ENCODE assay signal across 9 mouse cellular contexts in the genomic region with DNA sequence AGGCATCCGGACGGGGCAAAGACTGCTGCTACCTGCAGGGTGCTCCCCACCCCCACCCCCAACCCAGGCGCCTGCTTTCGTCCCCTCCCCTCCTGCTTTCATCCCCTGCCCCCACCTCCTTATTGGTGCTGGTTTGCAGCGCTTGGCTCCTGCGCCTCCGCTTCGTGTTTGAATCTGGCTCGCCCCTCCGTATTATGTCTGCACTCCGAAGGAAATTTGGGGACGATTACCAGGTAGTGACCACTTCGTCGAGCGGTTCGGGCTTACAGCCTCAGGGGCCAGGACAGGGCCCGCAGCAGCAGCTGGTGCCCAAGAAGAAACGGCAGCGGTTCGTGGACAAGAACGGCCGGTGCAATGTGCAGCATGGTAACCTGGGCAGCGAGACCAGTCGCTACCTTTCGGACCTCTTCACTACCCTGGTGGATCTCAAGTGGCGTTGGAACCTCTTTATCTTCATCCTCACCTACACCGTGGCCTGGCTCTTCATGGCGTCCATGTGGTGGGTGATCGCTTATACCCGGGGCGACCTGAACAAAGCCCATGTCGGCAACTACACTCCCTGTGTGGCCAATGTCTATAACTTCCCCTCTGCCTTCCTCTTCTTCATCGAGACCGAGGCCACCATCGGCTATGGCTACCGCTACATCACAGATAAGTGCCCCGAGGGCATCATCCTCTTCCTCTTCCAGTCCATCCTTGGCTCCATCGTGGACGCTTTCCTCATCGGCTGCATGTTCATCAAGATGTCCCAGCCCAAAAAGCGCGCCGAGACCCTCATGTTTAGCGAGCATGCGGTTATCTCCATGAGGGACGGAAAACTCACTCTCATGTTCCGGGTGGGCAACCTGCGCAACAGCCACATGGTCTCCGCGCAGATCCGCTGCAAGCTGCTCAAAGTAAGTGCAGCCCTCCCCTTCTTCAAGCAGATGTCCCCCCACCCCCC. TPM values are rescaled to one million over a fixed set of nuclear protein-coding genes. Genes with fewer than 3 reads are reported as not detected.
DNase-seq lines count a peak whose midpoint lies in the region; ATAC-seq and TF ChIP-seq lines count a peak whose summit lies in the region.
"Had no signal": no experiment of that assay in that cellular context is flagged by ENCODE, and none has a peak within 500 bp of the region (broad histone marks: within the 10 kb centered on the region; RNA-seq: fewer than 3 reads in every experiment).

No protein-coding gene starts in this region.

- no peaks in the 10 kb centered on the region for H3K36me3 ChIP-seq in kidney, embryonic 16.5 days (ENCODE audit: insufficient read depth, low read length)
- H3K36me3 ChIP-seq in hindbrain, embryonic 10.5 days: no peaks in the 10 kb centered on the region
- H3K36me3 ChIP-seq in limb, embryonic 12.5 days: no peaks in the 10 kb centered on the region

- H3K4me3 ChIP-seq in kidney, embryonic 16.5 days (ENCODE audit: low read length): peak overlapping the region; percentile 43
- peak overlapping the region; percentile 59 for H3K4me3 ChIP-seq in hindbrain, embryonic 10.5 days
- peak overlapping the region; percentile 47 for H3K4me3 ChIP-seq in limb, embryonic 12.5 days (replicated peaks)
- peak overlapping the region; percentile 99 for H3K4me3 ChIP-seq in olfactory bulb, adult 2 months (ENCODE audit: insufficient read depth, low read depth, low read length)

- no peak overlapping the region for H3K9ac ChIP-seq in kidney, embryonic 16.5 days (replicated peaks; ENCODE audit: low read length)
- peak overlapping the region; percentile 18; the same call in 1 of the 2 replicates for H3K9ac ChIP-seq in limb, embryonic 12.5 days (replicated peaks)

- peaks cover 21% of the 10 kb centered on the region for H3K4me1 ChIP-seq in kidney, embryonic 16.5 days (ENCODE audit: insufficient read depth, low read length)
- H3K4me1 ChIP-seq in hindbrain, embryonic 10.5 days (replicated peaks): peaks cover 26% of the 10 kb centered on the region
- peaks cover 19% of the 10 kb centered on the region for H3K4me1 ChIP-seq in limb, embryonic 12.5 days (replicated peaks)
- 0 out of 2 replicates have a peak, but pooled peaks cover 6% of the 10 kb centered on the region for H3K4me1 ChIP-seq in olfactory bulb, adult 2 months (ENCODE audit: control insufficient read depth, insufficient read depth, low read length)

- under 1% methylated on average over 51 of the region's 51 CpGs for WGBS in kidney, embryonic 16.5 days
- WGBS in hindbrain, embryonic 10.5 days: under 1% methylated on average over 51 of the region's 51 CpGs
- WGBS in limb, embryonic 12.5 days: 1% methylated on average over 51 of the region's 51 CpGs
- under 1% methylated on average over 51 of the region's 51 CpGs for WGBS in olfactory bulb, adult 2 months

- TF ChIP-seq POLR2A in olfactory bulb, adult 2 months (IDR thresholded peaks at IDR 0.05; ENCODE audit: insufficient read depth, low read depth, low read length): no peak

- peak; percentile 56 for ATAC-seq in kidney, embryonic 16.5 days (ENCODE audit: low FRiP score, low TSS enrichment)
- no peak for ATAC-seq in limb, embryonic 12.5 days (ENCODE audit: insufficient number of reproducible peaks, insufficient read depth, low FRiP score, low TSS enrichment, low read depth)

- intact Hi-C loops in gastrocnemius, postnatal 14 days (cut with DNase I; ENCODE audit: low total_unique reads): no loop called here

- TF ChIP-seq CTCF in olfactory bulb, adult 2 months (IDR thresholded peaks at IDR 0.05; ENCODE audit: insufficient read depth, low read depth, low read length): no peak

- H3K27ac ChIP-seq in kidney, embryonic 16.5 days (ENCODE audit: low read length): no peak overlapping the region
- peak overlapping the region; percentile 50 for H3K27ac ChIP-seq in hindbrain, embryonic 10.5 days
- no peak overlapping the region for H3K27ac ChIP-seq in limb, embryonic 12.5 days
- peak overlapping the region; percentile 95 for H3K27ac ChIP-seq in olfactory bulb, adult 2 months (ENCODE audit: insufficient read depth, low read depth, low read length)

- peak overlapping the region; percentile 59 for H3K4me2 ChIP-seq in kidney, embryonic 16.5 days (replicated peaks; ENCODE audit: low read depth, low read length)
- H3K4me2 ChIP-seq in limb, embryonic 12.5 days: peak overlapping the region; percentile 78

- H3K27me3 ChIP-seq in kidney, embryonic 16.5 days (ENCODE audit: insufficient read depth, low read length): peaks cover 43% of the 10 kb centered on the region
- H3K27me3 ChIP-seq in hindbrain, embryonic 10.5 days (ENCODE audit: insufficient read depth, poor library complexity, severe bottlenecking): peaks cover 53% of the 10 kb centered on the region
- H3K27me3 ChIP-seq in limb, embryonic 12.5 days: peaks cover 46% of the 10 kb centered on the region
- H3K27me3 ChIP-seq: CH12.LX had no signal

- no peak for DNase-seq in kidney, postnatal 14 days
- DNase-seq in embryo, embryonic 11 days: peak; percentile 50
- peak; percentile 48 for DNase-seq in hindbrain, embryonic 10.5 days (ENCODE audit: low spot score)
- no peak for DNase-seq in adrenal gland, adult 2 months
- DNase-seq in gastrocnemius, postnatal 14 days: no peak

- H3K9me3 ChIP-seq in kidney, embryonic 16.5 days (ENCODE audit: low read length): no peaks in the 10 kb centered on the region
- H3K9me3 ChIP-seq in hindbrain, embryonic 10.5 days: no peaks in the 10 kb centered on the region
- H3K9me3 ChIP-seq in limb, embryonic 12.5 days: no peaks in the 10 kb centered on the region

RNA-seq across cellular contexts. Expression of a gene that starts 1.5 kb away (rescaled TPM):
- 0.06 TPM in 2 replicates for polyA plus RNA-seq in kidney, embryonic 16.5 days (2015; fragmentation: Nextera tagmentation; extraction: Ambion mirVana)
- 0.42 and 0.44 TPM in 2 replicates for polyA plus RNA-seq in hindbrain, embryonic 10.5 days (2016; fragmentation: Nextera tagmentation; extraction: Ambion mirVana)
- 0.25 and 0.52 TPM in 2 replicates for polyA plus RNA-seq in limb, embryonic 12.5 days (2016; fragmentation: Nextera tagmentation; extraction: Ambion mirVana)
- 74.7 TPM in 1 of 2 replicates, not detected in the other for polyA plus RNA-seq in olfactory bulb, adult 2 months (2012; ENCODE audit: insufficient read depth, insufficient read length, low replicate concordance, missing spikeins)
- under 1 TPM; 0.75 to 0.93 TPM for total RNA-seq in adrenal gland, adult 2 months (2021)
- 0.24 and 0.27 TPM in 2 replicates for polyA plus RNA-seq in adrenal gland, adult 2 months (2012; rRNA removed)
- total RNA-seq in gastrocnemius, postnatal 14 days (2021): under 1 TPM; 0.29 to 0.51 TPM
- total RNA-seq: CH12.LX had no signal

Comparison
In these comparisons a context has a peak if more than half of its experiments do, and no peak if none do; other contexts are left out.
1. H3K27ac ChIP-seq: peak in hindbrain, embryonic 10.5 days (single experiment) and olfactory bulb, adult 2 months (single experiment); none in kidney, embryonic 16.5 days (single experiment) and limb, embryonic 12.5 days (single experiment).
2. H3K4me3 ChIP-seq: peak in every context shown above with its lines; median percentile 99 in olfactory bulb, adult 2 months; 59 in hindbrain, embryonic 10.5 days; 47 in limb, embryonic 12.5 days; 43 in kidney, embryonic 16.5 days.
3. DNase-seq: peak in embryo, embryonic 11 days (single experiment) and hindbrain, embryonic 10.5 days (single experiment); none in kidney, postnatal 14 days (single experiment), adrenal gland, adult 2 months (single experiment) and gastrocnemius, postnatal 14 days (single experiment).
4. RNA of a gene that starts 1.5 kb away (polyA plus RNA-seq): 74.7 TPM in olfactory bulb, adult 2 months; 0.42 to 0.44 TPM in hindbrain, embryonic 10.5 days, 0.25 to 0.52 TPM in limb, embryonic 12.5 days, 0.24 to 0.27 TPM in adrenal gland, adult 2 months and 0.06 TPM in kidney, embryonic 16.5 days; every median in the first group is over 10 times any median in the second.